Mouse (Mus musculus) neural tube, embryonic 14.5 days (tissue): ENCODE results near the gene Opa3. TPM values are rescaled to one million over a fixed set of nuclear protein-coding genes. Genes with fewer than 3 reads are reported as not detected.

Experiments
- ATAC-seq: fragments of 200-750 bp; cut with Nextera tagmentation; 2 replicates; pipeline ENCODE4 v1.8.0; 2017; ENCODE audit warnings: low read depth, mild to moderate bottlenecking, moderate TSS enrichment, moderate library complexity
- H3K27ac ChIP-seq: fragments of 300-500 bp; sonication (generic); 2 replicates; pipeline ENCODE4 v1.5.1; 2014; ENCODE audit warnings: low read depth, mild to moderate bottlenecking, control low read depth, low read length, moderate library complexity, mixed read lengths
- H3K27me3 ChIP-seq: fragments of 300-500 bp; sonication (generic); 2 replicates; pipeline ENCODE4 v1.6.1; 2014; ENCODE audit warnings: low read length; ENCODE audit not compliant: control insufficient read depth, insufficient read depth
- H3K36me3 ChIP-seq: fragments of 300-500 bp; sonication (generic); 2 replicates; pipeline ENCODE4 v1.6.1; 2014; ENCODE audit warnings: low read length, mixed read lengths; ENCODE audit not compliant: control insufficient read depth, insufficient read depth
- H3K4me1 ChIP-seq: fragments of 300-500 bp; sonication (generic); 2 replicates; pipeline ENCODE4 v1.6.1; 2014; ENCODE audit warnings: low read length; ENCODE audit not compliant: control insufficient read depth, insufficient read depth
- H3K4me2 ChIP-seq: fragments of 300-500 bp; sonication (generic); 2 replicates; pipeline ENCODE4 v1.6.1; 2014; ENCODE audit warnings: mild to moderate bottlenecking, low read depth, low read length, control low read depth
- H3K4me3 ChIP-seq: fragments of 300-500 bp; sonication (generic); 2 replicates; pipeline ENCODE4 v1.5.1; 2014; ENCODE audit warnings: low read depth, low read length, control low read depth, mixed read lengths
- H3K9ac ChIP-seq: fragments of 300-500 bp; sonication (generic); replicated peaks from 2 replicates; pipeline ENCODE4 v1.6.1; 2014; ENCODE audit warnings: low read depth, mild to moderate bottlenecking, control low read depth, low read length, mixed read lengths
- H3K9me3 ChIP-seq: fragments of 300-500 bp; sonication (generic); 2 replicates; pipeline ENCODE4 v1.6.1; 2016; ENCODE audit warnings: low read length; ENCODE audit not compliant: control insufficient read depth
- WGBS: fragments of 180-500 bp; shearing (Covaris S2); extraction: QIAGEN DNeasy Blood & Tissue Kit; methylation state at CpG from one replicate; pipeline ENCODE4 v1.1.7; 2014; 5-methylcytosine and 5-hydroxymethylcytosine counted together
- microRNA counts: library from miRNA; unstranded; fragments of <30 nt; microRNA quantifications from one replicate; lab custom pipeline; 2016
- microRNA-seq: library from miRNA; unstranded; fragments of <30 nt; microRNA quantifications from one replicate; pipeline ENCODE4, GENCODE M21; 2016
- polyA plus RNA-seq: library from polyadenylated mRNA; unstranded; fragments of >200 nt; fragmentation: Nextera tagmentation; extraction: Ambion mirVana; gene quantifications from 2 replicates; pipeline ENCODE4 v1.2.1, GENCODE M21; 2014

The Opa3 gene
- polyA plus RNA-seq, 1 experiment from 2014 or later, result 37.6 TPM

DNA sequence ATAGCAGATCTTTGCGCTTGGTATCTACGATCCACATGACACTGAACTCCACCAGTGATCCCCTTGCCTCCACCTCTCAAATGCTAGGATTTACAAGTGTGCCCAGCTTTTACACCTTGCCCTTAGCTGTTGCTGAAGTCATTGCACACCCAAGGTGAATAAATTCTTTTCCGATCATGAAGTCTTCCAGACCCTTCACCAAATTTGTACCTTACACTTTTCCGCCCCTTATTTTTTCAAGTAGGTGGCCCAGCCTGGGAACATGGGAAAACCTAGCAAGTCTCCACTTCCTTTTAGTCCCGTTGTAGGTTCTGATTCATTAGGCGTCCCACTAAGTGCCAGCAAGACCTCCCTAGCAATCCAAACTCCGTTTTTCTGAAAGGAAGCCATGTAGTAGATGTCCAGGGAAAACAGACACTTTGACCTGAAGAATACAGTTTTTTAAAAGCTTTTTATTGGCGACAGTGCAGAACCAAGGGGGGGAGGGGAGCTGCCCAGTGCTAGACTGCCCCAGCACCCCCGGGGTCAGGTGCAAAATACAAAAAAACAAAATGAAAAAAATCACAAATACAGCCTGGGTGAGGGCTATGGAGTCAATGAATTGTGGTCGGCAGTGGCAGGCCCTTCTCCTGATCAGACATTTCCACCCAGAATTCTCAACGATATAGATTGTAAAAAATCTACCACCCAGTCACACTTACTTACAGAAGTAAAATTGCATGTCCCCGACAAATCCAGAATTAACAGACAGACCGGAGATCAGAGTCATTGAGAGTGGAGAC is 74.3 kb downstream of the Opa3 start:
- Histone ChIP-seq H3K27ac (no peak overlapping the region), H3K9me3 (no peaks in the 10 kb centered on the region), H3K4me2 (peak overlapping the region; percentile 50; the same call in 1 of the 2 replicates), H3K27me3 (peaks cover 35% of the 10 kb centered on the region), H3K9ac (no peak overlapping the region), H3K36me3 (no peaks in the 10 kb centered on the region), H3K4me1 (0 out of 2 replicates have a peak, but pooled peaks cover 6% of the 10 kb centered on the region), H3K4me3 (peak overlapping the region; percentile 37; the same call in 1 of the 2 replicates)
- ATAC-seq, result no peak
- 51% methylated on average over 13 of the region's 13 CpGs for WGBS

DNA sequence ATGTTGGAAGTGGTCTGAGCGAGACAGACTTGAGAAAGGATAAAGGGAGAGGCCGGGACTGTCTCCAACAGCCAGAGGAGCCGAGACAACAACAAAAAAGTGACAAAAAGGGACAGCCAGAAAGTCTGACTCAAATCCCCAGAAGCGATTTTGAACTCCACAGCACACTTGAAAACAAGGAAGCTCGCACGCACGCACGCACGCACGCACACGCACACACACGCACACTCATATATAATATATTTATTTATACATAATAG is 74.8 kb downstream of the Opa3 start:
- Histone ChIP-seq H3K4me1 (0 out of 2 replicates have a peak, but pooled peaks cover 10% of the 10 kb centered on the region), H3K27ac (no peak overlapping the region), H3K9me3 (no peaks in the 10 kb centered on the region), H3K4me2 (no peak overlapping the region), H3K9ac (no peak overlapping the region), H3K36me3 (no peaks in the 10 kb centered on the region), H3K4me3 (no peak overlapping the region), H3K27me3 (peaks cover 35% of the 10 kb centered on the region)
- no peak for ATAC-seq
- WGBS, result 78% methylated on average over 12 of the region's 12 CpGs

DNA sequence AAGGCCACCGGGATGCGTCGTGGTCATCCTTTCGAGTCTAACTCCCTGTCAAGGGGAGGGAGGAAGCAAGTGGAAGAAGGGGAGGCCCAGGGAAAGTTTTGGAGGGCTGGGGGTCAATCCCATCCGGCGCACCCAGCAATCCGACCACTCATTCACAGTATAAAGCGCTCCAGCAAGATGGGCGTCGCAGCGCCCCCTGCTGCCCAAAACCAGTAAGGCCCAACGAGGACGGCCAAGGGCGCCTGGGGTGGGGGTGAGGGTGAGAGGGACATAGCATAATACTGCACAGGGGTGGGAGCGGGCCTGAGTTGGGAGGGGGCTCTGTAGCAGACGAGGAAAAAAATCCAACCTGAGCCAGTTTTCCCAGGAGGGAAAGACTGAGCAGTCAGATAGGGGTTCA is 75.6 kb downstream of the Opa3 start:
- ATAC-seq, result no peak
- no peaks in the 10 kb centered on the region for H3K36me3 ChIP-seq
- WGBS, result under 1% methylated on average over 16 of the region's 16 CpGs
- no peak overlapping the region for H3K27ac ChIP-seq
- peaks cover 35% of the 10 kb centered on the region for H3K27me3 ChIP-seq
- H3K4me2 ChIP-seq, result peak overlapping the region; percentile 9; the same call in 1 of the 2 replicates
- H3K4me1 ChIP-seq, result peaks cover 11% of the 10 kb centered on the region; the same call in 1 of the 2 replicates
- H3K9me3 ChIP-seq, result no peaks in the 10 kb centered on the region
- H3K9ac ChIP-seq, result no peak overlapping the region
- no peak overlapping the region for H3K4me3 ChIP-seq

DNA sequence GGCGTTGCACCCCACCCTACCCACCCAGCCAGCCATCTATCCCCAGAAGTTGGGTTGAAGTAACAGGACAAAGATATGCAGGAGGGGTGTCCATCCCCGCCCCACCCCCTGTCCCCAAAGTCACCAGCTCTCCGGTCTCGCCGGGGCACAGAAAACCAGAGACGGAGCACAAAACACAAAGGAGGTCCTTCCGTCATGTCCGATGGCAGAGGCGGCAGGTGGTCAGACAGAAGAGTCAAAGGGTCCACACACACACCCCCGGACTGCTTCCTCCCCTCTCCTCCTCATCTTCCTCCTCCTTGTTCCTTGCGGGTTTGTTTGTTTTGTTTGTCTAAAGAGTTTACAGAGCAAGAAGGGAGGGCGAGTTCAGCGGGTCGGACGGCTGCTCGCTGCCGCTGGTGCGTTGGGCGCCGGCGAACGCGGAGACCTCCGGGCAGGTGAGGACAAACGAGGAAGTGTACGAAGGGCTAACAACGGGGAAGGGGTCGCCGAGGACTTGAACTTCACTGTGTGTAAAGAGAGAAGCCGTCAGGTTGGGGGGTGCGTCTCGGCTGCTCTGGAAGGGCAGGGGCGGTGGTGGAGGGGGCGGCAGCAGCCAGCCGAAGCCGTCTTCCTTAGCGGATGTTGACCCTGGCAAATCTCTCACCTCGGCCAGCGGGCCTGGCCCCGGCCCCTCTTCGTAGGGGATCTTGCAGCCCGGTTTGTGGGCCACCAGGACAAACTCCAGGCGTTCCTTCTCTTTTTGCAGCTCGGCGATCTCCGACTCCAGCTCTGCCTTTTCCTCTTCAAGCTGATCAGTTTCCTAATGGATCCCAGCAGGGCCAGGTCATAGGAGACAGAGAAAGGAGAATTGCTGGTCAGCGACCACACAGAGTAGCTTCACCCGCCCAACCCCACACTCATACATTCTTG is 76.6 kb downstream of the Opa3 start:
- Histone ChIP-seq H3K9ac (no peak overlapping the region), H3K27me3 (peaks cover 35% of the 10 kb centered on the region), H3K4me2 (peak overlapping the region; percentile 38), H3K27ac (no peak overlapping the region), H3K36me3 (no peaks in the 10 kb centered on the region), H3K4me3 (peak overlapping the region; percentile 17), H3K4me1 (peaks cover 20% of the 10 kb centered on the region), H3K9me3 (no peaks in the 10 kb centered on the region)
- WGBS, result 2% methylated on average over 48 of the region's 48 CpGs
- no peak for ATAC-seq

DNA sequence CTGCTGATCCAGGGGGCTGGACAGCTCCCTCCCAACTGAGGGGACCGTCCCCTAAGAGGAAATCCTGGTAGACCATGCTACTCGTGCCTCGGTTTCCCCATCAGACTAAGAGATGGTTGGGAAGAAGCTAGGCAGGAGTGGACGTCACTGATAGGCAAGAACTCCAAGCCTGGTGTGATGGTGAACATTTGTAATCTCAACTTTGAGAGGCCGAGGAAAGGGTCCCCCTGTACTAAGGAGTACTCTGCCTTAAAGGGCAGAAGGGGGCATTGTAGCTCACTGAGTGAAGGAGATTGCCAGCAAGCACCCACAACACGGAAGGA is 77.2 kb downstream of the Opa3 start:
- Histone ChIP-seq H3K36me3 (no peaks in the 10 kb centered on the region), H3K9ac (no peak overlapping the region), H3K9me3 (no peaks in the 10 kb centered on the region), H3K4me1 (peaks cover 20% of the 10 kb centered on the region), H3K27ac (no peak overlapping the region), H3K27me3 (peaks cover 35% of the 10 kb centered on the region), H3K4me2 (no peak overlapping the region), H3K4me3 (no peak overlapping the region)
- ATAC-seq, result no peak
- 17% methylated on average over 6 of the region's 6 CpGs for whole genome bisulfite sequencing

MicroRNAs within 50 kb of the gene (microRNA counts, 519-probe panel; counts per million panel counts)
- not detected for microRNA mmu-miR-330 (lab: Ali Mortazavi, UCI)

Small RNA genes within 50 kb of the gene (microRNA-seq; reads per million reads assigned to microRNA genes)
- 410 reads per million, percentile 66 among the genes with 10 or more reads in this experiment for gene Mir330

Other genes starting within 250 kb of the Opa3 start
- gene Nanos2, start 240.9 kb upstream of the Opa3 start, polyA plus RNA-seq, result 0.84 and 1.1 TPM in 2 replicates
- 6.0 and 6.9 TPM in 2 replicates for gene Mypop, start 237.1 kb upstream of the Opa3 start, polyA plus RNA-seq
- gene Irf2bp1, start 224.3 kb upstream of the Opa3 start, polyA plus RNA-seq, result 29.7 and 30.3 TPM in 2 replicates
- gene Foxa3, start 204.8 kb upstream of the Opa3 start, polyA plus RNA-seq, result not detected in 2 replicates
- 16.8 and 16.9 TPM in 2 replicates for gene Sympk, start 204.0 kb upstream of the Opa3 start, polyA plus RNA-seq
- not detected in 2 replicates for gene Rsph6a, start 173.6 kb upstream of the Opa3 start, polyA plus RNA-seq
- gene Dmwd, start 152.1 kb upstream of the Opa3 start, polyA plus RNA-seq, result 30.2 and 35.2 TPM in 2 replicates
- 7.1 and 9.4 TPM in 2 replicates for gene Dmpk, start 144.5 kb upstream of the Opa3 start, polyA plus RNA-seq
- gene Six5, start 133.7 kb upstream of the Opa3 start, polyA plus RNA-seq, result 1.3 and 2.4 TPM in 2 replicates
- 5.9 and 9.9 TPM in 2 replicates for gene Gm4969, start 110.0 kb upstream of the Opa3 start, polyA plus RNA-seq
- 11.6 and 13.1 TPM in 2 replicates for gene Fbxo46, start 108.5 kb upstream of the Opa3 start, polyA plus RNA-seq
- 18.6 and 21.2 TPM in 2 replicates for gene Qpctl, start 79.0 kb upstream of the Opa3 start, polyA plus RNA-seq
- gene Snrpd2, start 78.6 kb upstream of the Opa3 start, polyA plus RNA-seq, result 94.1 and 110 TPM in 2 replicates
- gene Gipr, start 62.2 kb upstream of the Opa3 start, polyA plus RNA-seq, result 0.75 and 1.8 TPM in 2 replicates
- gene Eml2, start 51.9 kb upstream of the Opa3 start, polyA plus RNA-seq, result 3.5 and 4.0 TPM in 2 replicates
- 2.9 and 3.4 TPM in 2 replicates for gene Gpr4, start 15.8 kb upstream of the Opa3 start, polyA plus RNA-seq
- 17.4 and 40.9 TPM in 2 replicates for gene Vasp, start 43.5 kb downstream of the Opa3 start, polyA plus RNA-seq
- 0.66 and 0.75 TPM in 2 replicates for gene Ppm1n, start 51.7 kb downstream of the Opa3 start, polyA plus RNA-seq
- 115 and 118 TPM in 2 replicates for gene Rtn2, start 54.3 kb downstream of the Opa3 start, polyA plus RNA-seq
- gene Fosb, start 81.7 kb downstream of the Opa3 start, polyA plus RNA-seq, result not detected in 2 replicates
- gene Ercc1, start 116.4 kb downstream of the Opa3 start, polyA plus RNA-seq, result 90.4 and 98.9 TPM in 2 replicates
- gene Cd3eap, start 131.1 kb downstream of the Opa3 start, polyA plus RNA-seq, result 19.1 and 21.5 TPM in 2 replicates
- 1.4 and 1.7 TPM in 2 replicates for gene Ppp1r13l, start 131.4 kb downstream of the Opa3 start, polyA plus RNA-seq
- gene Ercc2, start 153.7 kb downstream of the Opa3 start, polyA plus RNA-seq, result 11.4 TPM in 2 replicates
- 1.1 and 2.1 TPM in 2 replicates for gene Klc3, start 175.8 kb downstream of the Opa3 start, polyA plus RNA-seq
- 0.63 and 2.0 TPM in 2 replicates for gene Ckm, start 176.4 kb downstream of the Opa3 start, polyA plus RNA-seq
- gene Mark4, start 230.5 kb downstream of the Opa3 start, polyA plus RNA-seq, result 17.0 and 19.2 TPM in 2 replicates
- gene Exoc3l2, start 235.0 kb downstream of the Opa3 start, polyA plus RNA-seq, result 0.71 TPM in 2 replicates